Mouse (Mus musculus): ENCODE measurements at regions not wholly inside any gene's neighbourhood (a gene's known extent, or its start where the extent isn't known, plus 50 kb on each side); places are given as distances from the start of the nearest gene placed in this dataset.

- Histone ChIP-seq H3K36me3 (no peaks in the 10 kb centered on the region), H3K4me3 (peak overlapping the region; percentile 22), H3K27me3 (replicated peaks) (no peaks in the 10 kb centered on the region), H3K27ac (replicated peaks) (peak overlapping the region; percentile 82), H3K4me2 (peak overlapping the region; percentile 58), H3K9me3 (no peaks in the 10 kb centered on the region), H3K9ac (peak overlapping the region; percentile 75), H3K4me1 (peaks cover 26% of the 10 kb centered on the region)
- 65% methylated on average over 6 of the region's 6 CpGs for WGBS
- peak; percentile 8; the same call in 1 of the 2 replicates for ATAC-seq (ENCODE audit: extremely low read depth, insufficient number of reproducible peaks, low FRiP score, low TSS enrichment)
Observed at GRCm38 (mm10) chr9:41474945-41475297, 313.4 kb upstream of the Ubash3b start.

- Histone ChIP-seq H3K27ac (replicated peaks) (peak overlapping the region; percentile 82), H3K9ac (peak overlapping the region; percentile 75)
- WGBS = 42% methylated on average over 11 of the region's 11 CpGs
Observed at GRCm38 (mm10) chr9:41474244-41474944, 312.9 kb upstream of the Ubash3b start.

GRCm38 (mm10) chr9:41473506-41473905 is 312.0 kb upstream of the Ubash3b start:
- H3K4me3 ChIP-seq = no peak overlapping the region
- no peak for ATAC-seq (ENCODE audit: extremely low read depth, insufficient number of reproducible peaks, low FRiP score, low TSS enrichment)
- no peaks in the 10 kb centered on the region for H3K27me3 ChIP-seq (replicated peaks)
- no peaks in the 10 kb centered on the region for H3K9me3 ChIP-seq
- H3K9ac ChIP-seq = no peak overlapping the region
- H3K27ac ChIP-seq (replicated peaks) = no peak overlapping the region
- H3K4me1 ChIP-seq = peaks cover 37% of the 10 kb centered on the region
- H3K36me3 ChIP-seq = no peaks in the 10 kb centered on the region
- WGBS = 77% methylated on average over 5 of the region's 5 CpGs
- no peak overlapping the region for H3K4me2 ChIP-seq

More at GRCm38 (mm10) chr9:41474244-41474944, 312.9 kb upstream of the Ubash3b start:
- no peaks in the 10 kb centered on the region for H3K9me3 ChIP-seq
- H3K4me1 ChIP-seq = peaks cover 31% of the 10 kb centered on the region
- no peaks in the 10 kb centered on the region for H3K27me3 ChIP-seq (replicated peaks)
- peak overlapping the region; percentile 22 for H3K4me3 ChIP-seq
- peak; percentile 42; the same call in 1 of the 2 replicates for ATAC-seq (ENCODE audit: extremely low read depth, insufficient number of reproducible peaks, low FRiP score, low TSS enrichment)
- no peaks in the 10 kb centered on the region for H3K36me3 ChIP-seq
- H3K4me2 ChIP-seq = peak overlapping the region; percentile 58

- Histone ChIP-seq H3K27me3 (replicated peaks) (no peaks in the 10 kb centered on the region), H3K4me2 (no peak overlapping the region), H3K36me3 (no peaks in the 10 kb centered on the region), H3K9me3 (no peaks in the 10 kb centered on the region), H3K27ac (replicated peaks) (no peak overlapping the region), H3K9ac (no peak overlapping the region), H3K4me1 (peaks cover 33% of the 10 kb centered on the region), H3K4me3 (no peak overlapping the region)
- no peak for ATAC-seq (ENCODE audit: extremely low read depth, insufficient number of reproducible peaks, low FRiP score, low TSS enrichment)
- WGBS = 75% methylated on average over 3 of the region's 3 CpGs
Observed at GRCm38 (mm10) chr9:41471345-41471744, 309.8 kb upstream of the Ubash3b start.

GRCm38 (mm10) chr9:41470010-41470409 is 308.5 kb upstream of the Ubash3b start:
- H3K9me3 ChIP-seq = no peaks in the 10 kb centered on the region
- no peak; the same call in 1 of the 2 replicates for ATAC-seq (ENCODE audit: extremely low read depth, insufficient number of reproducible peaks, low FRiP score, low TSS enrichment)

GRCm38 (mm10) chr9:41469414-41469813 is 307.9 kb upstream of the Ubash3b start:
- no peaks in the 10 kb centered on the region for H3K36me3 ChIP-seq
- no peak overlapping the region for H3K4me2 ChIP-seq
- no peak overlapping the region for H3K4me3 ChIP-seq
- H3K27me3 ChIP-seq (replicated peaks) = no peaks in the 10 kb centered on the region
- H3K9me3 ChIP-seq = no peaks in the 10 kb centered on the region
- no peak overlapping the region for H3K9ac ChIP-seq
- peaks cover 26% of the 10 kb centered on the region for H3K4me1 ChIP-seq
- ATAC-seq (ENCODE audit: extremely low read depth, insufficient number of reproducible peaks, low FRiP score, low TSS enrichment) = no peak
- WGBS = 76% methylated on average over 5 of the region's 5 CpGs
- H3K27ac ChIP-seq (replicated peaks) = peak overlapping the region; percentile 73

More at GRCm38 (mm10) chr9:41470010-41470409, 308.5 kb upstream of the Ubash3b start:
- Histone ChIP-seq H3K9ac (no peak overlapping the region), H3K27me3 (replicated peaks) (no peaks in the 10 kb centered on the region), H3K4me3 (no peak overlapping the region), H3K4me1 (peaks cover 31% of the 10 kb centered on the region), H3K4me2 (no peak overlapping the region), H3K27ac (replicated peaks) (peak overlapping the region; percentile 73), H3K36me3 (no peaks in the 10 kb centered on the region)
- WGBS = 53% methylated on average over 6 of the region's 6 CpGs

- H3K4me3 ChIP-seq = no peak overlapping the region
- no peak overlapping the region for H3K4me2 ChIP-seq
- WGBS = 63% methylated on average over 8 of the region's 8 CpGs
- H3K36me3 ChIP-seq = no peaks in the 10 kb centered on the region
- H3K9me3 ChIP-seq = no peaks in the 10 kb centered on the region
- no peak overlapping the region for H3K27ac ChIP-seq (replicated peaks)
- no peak overlapping the region for H3K9ac ChIP-seq
- no peak for ATAC-seq (ENCODE audit: extremely low read depth, insufficient number of reproducible peaks, low FRiP score, low TSS enrichment)
- H3K4me1 ChIP-seq = peaks cover 23% of the 10 kb centered on the region
- no peaks in the 10 kb centered on the region for H3K27me3 ChIP-seq (replicated peaks)
Observed at GRCm38 (mm10) chr9:41464057-41464685, 302.7 kb upstream of the Ubash3b start.

GRCm38 (mm10) chr9:41461742-41462141 is 300.2 kb upstream of the Ubash3b start:
- Histone ChIP-seq H3K4me2 (no peak overlapping the region), H3K4me3 (no peak overlapping the region), H3K9ac (0 out of 2 replicates have a peak overlapping the region, but pooled peaks have one; percentile 44), H3K36me3 (no peaks in the 10 kb centered on the region), H3K4me1 (peaks cover 21% of the 10 kb centered on the region), H3K27ac (replicated peaks) (peak overlapping the region; percentile 54), H3K27me3 (replicated peaks) (no peaks in the 10 kb centered on the region), H3K9me3 (no peaks in the 10 kb centered on the region)
- ATAC-seq (ENCODE audit: extremely low read depth, insufficient number of reproducible peaks, low FRiP score, low TSS enrichment) = no peak; the same call in 1 of the 2 replicates
- 9% methylated on average over 11 of the region's 11 CpGs for WGBS

- ATAC-seq (ENCODE audit: extremely low read depth, insufficient number of reproducible peaks, low FRiP score, low TSS enrichment) = no peak
- no peak overlapping the region for H3K27ac ChIP-seq (replicated peaks)
- no peaks in the 10 kb centered on the region for H3K9me3 ChIP-seq
- no peak overlapping the region for H3K9ac ChIP-seq
- no peaks in the 10 kb centered on the region for H3K36me3 ChIP-seq
- WGBS = 81% methylated on average over 6 of the region's 6 CpGs
- H3K27me3 ChIP-seq (replicated peaks) = no peaks in the 10 kb centered on the region
- peaks cover 21% of the 10 kb centered on the region for H3K4me1 ChIP-seq
- H3K4me3 ChIP-seq = no peak overlapping the region
- no peak overlapping the region for H3K4me2 ChIP-seq
Observed at GRCm38 (mm10) chr9:41460709-41461108, 299.2 kb upstream of the Ubash3b start.

GRCm38 (mm10) chr9:41457003-41457402 is 295.5 kb upstream of the Ubash3b start:
- H3K9me3 ChIP-seq = no peaks in the 10 kb centered on the region
- peaks cover 14% of the 10 kb centered on the region for H3K4me1 ChIP-seq
- H3K4me3 ChIP-seq = no peak overlapping the region
- H3K27ac ChIP-seq (replicated peaks) = no peak overlapping the region
- ATAC-seq (ENCODE audit: extremely low read depth, insufficient number of reproducible peaks, low FRiP score, low TSS enrichment) = no peak
- H3K27me3 ChIP-seq (replicated peaks) = no peaks in the 10 kb centered on the region
- H3K36me3 ChIP-seq = no peaks in the 10 kb centered on the region
- no peak overlapping the region for H3K4me2 ChIP-seq
- H3K9ac ChIP-seq = no peak overlapping the region
- 73% methylated on average over 3 of the region's 3 CpGs for WGBS

- Histone ChIP-seq H3K36me3 (no peaks in the 10 kb centered on the region), H3K9ac (no peak overlapping the region), H3K4me2 (no peak overlapping the region), H3K4me1 (peaks cover 44% of the 10 kb centered on the region), H3K27ac (replicated peaks) (peak overlapping the region; percentile 50), H3K27me3 (replicated peaks) (no peaks in the 10 kb centered on the region), H3K9me3 (no peaks in the 10 kb centered on the region), H3K4me3 (no peak overlapping the region)
- WGBS = 42% methylated on average over 3 of the region's 3 CpGs
- ATAC-seq (ENCODE audit: extremely low read depth, insufficient number of reproducible peaks, low FRiP score, low TSS enrichment) = no peak
Observed at GRCm38 (mm10) chr9:41451738-41452137, 290.2 kb upstream of the Ubash3b start.
